Mouse (Mus musculus) intestine, embryonic 14.5 days (tissue): ENCODE data around the gene Nav2. TPM values are rescaled to one million over a fixed set of nuclear protein-coding genes. Genes with fewer than 3 reads are reported as not detected.
A peak's percentile ranks its signal among the peaks of the same experiment; 100 is the strongest.

Experiments
- ATAC-seq: fragments of 200-750 bp; cut with Nextera tagmentation; replicated peaks from 2 replicates; pipeline ENCODE4 v1.8.0; 2017; ENCODE audit warnings: low read depth, moderate number of reproducible peaks, moderate TSS enrichment, moderate library complexity; ENCODE audit not compliant: low FRiP score, low TSS enrichment
- DNase-seq: peaks from one replicate; pipeline ENCODE4 v3.0.0-alpha.2; 2018; ENCODE audit warnings: low spot score
- H3K27ac ChIP-seq: fragments of 300-500 bp; sonication (generic); 2 replicates; pipeline ENCODE4 v1.5.1; 2014; ENCODE audit warnings: low read depth, mild to moderate bottlenecking, control low read depth
- H3K27me3 ChIP-seq: fragments of 300-500 bp; sonication (generic); replicated peaks from 2 replicates; pipeline ENCODE4 v1.6.1; 2014; ENCODE audit warnings: low read length, control low read depth; ENCODE audit not compliant: control insufficient read depth, insufficient read depth
- H3K36me3 ChIP-seq: fragments of 300-500 bp; sonication (generic); 2 replicates; pipeline ENCODE4 v1.6.1; 2014; ENCODE audit warnings: low read length, control low read depth; ENCODE audit not compliant: control insufficient read depth, insufficient read depth
- H3K4me1 ChIP-seq: fragments of 300-500 bp; sonication (generic); replicated peaks from 2 replicates; pipeline ENCODE4 v1.6.1; 2014; ENCODE audit warnings: low read length, control low read depth, mixed read lengths; ENCODE audit not compliant: control insufficient read depth, insufficient read depth
- H3K4me2 ChIP-seq: fragments of 300-500 bp; sonication (generic); 2 replicates; pipeline ENCODE4 v1.6.1; 2014; ENCODE audit warnings: low read length
- H3K4me3 ChIP-seq: fragments of 300-500 bp; sonication (generic); 2 replicates; pipeline ENCODE4 v1.5.1; 2014; ENCODE audit warnings: low read depth, low read length, control low read depth, mixed read lengths
- H3K9ac ChIP-seq: fragments of 300-500 bp; sonication (generic); 2 replicates; pipeline ENCODE4 v1.6.1; 2014; ENCODE audit warnings: mild to moderate bottlenecking, low read length
- H3K9me3 ChIP-seq: fragments of 300-500 bp; sonication (generic); 2 replicates; pipeline ENCODE4 v1.6.1; 2016; ENCODE audit warnings: low read length, control low read depth; ENCODE audit not compliant: control insufficient read depth
- WGBS: fragments of 180-500 bp; shearing (Covaris S2); extraction: QIAGEN DNeasy Blood & Tissue Kit; methylation state at CpG from one replicate; pipeline ENCODE4 v1.1.7; 2014; 5-methylcytosine and 5-hydroxymethylcytosine counted together
- polyA plus RNA-seq: library from polyadenylated mRNA; unstranded; fragments of >200 nt; fragmentation: Nextera tagmentation; extraction: Ambion mirVana; gene quantifications from 2 replicates; pipeline ENCODE4 v1.2.1, GENCODE M21; 2014

The Nav2 gene
- polyA plus RNA-seq, 1 experiment from 2014 or later = 31.5 TPM

- no peaks in the 10 kb centered on the region for H3K36me3 ChIP-seq
- peak; percentile 66 for DNase-seq
- no peaks in the 10 kb centered on the region for H3K9me3 ChIP-seq
- no peak overlapping the region for H3K9ac ChIP-seq
- H3K27me3 ChIP-seq = peaks cover 97% of the 10 kb centered on the region
- WGBS = 1% methylated on average over 35 of the region's 35 CpGs
- H3K4me2 ChIP-seq = no peak overlapping the region
- H3K4me3 ChIP-seq = no peak overlapping the region
- ATAC-seq = no peak
- no peak overlapping the region for H3K27ac ChIP-seq
- H3K4me1 ChIP-seq = peaks cover 10% of the 10 kb centered on the region; the same call in 1 of the 2 replicates
Measured at GRCm38 (mm10) chr7:49635074-49635621, 726.6 kb downstream of the Nav2 start.

DNA sequence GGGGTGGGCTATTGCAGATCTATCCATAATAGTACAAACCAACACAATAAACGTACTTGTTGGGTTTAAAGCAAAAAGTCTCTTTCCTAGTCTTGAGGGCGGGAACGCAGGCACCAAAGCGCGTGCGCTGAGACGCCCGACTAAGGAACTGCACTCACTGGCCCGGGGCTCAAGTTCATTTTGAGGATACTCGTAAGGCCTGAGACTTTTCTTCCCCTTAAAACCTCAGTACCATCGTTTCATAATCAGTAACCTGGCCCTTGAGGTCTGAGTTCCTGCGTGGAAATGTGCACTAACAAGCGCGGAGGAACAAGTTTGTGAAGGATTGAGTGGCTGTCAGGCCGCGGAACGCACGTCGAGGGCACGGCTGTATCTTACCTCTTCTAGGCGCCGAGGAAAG lies 727.5 kb downstream of the Nav2 start:
- Histone ChIP-seq H3K36me3 (no peaks in the 10 kb centered on the region), H3K27ac (no peak overlapping the region), H3K4me2 (no peak overlapping the region), H3K9ac (no peak overlapping the region), H3K9me3 (no peaks in the 10 kb centered on the region), H3K4me1 (peaks cover 10% of the 10 kb centered on the region; the same call in 1 of the 2 replicates), H3K27me3 (peaks cover 97% of the 10 kb centered on the region), H3K4me3 (no peak overlapping the region)
- ATAC-seq (no peak), DNase-seq (peak; percentile 68)
- 2% methylated on average over 22 of the region's 22 CpGs for WGBS

GRCm38 (mm10) chr7:49636491-49637115 lies 728.1 kb downstream of the Nav2 start, which contains the start of gene Dbx1:
Gene Dbx1, minus strand, starts transcription at chr7:49636849.
- Histone ChIP-seq H3K4me1 (peaks cover 10% of the 10 kb centered on the region; the same call in 1 of the 2 replicates), H3K4me3 (no peak within 1 kb of the TSS), H3K9me3 (no peaks in the 10 kb centered on the region), H3K4me2 (no peak within 1 kb of the TSS), H3K9ac (no peak within 1 kb of the TSS), H3K36me3 (no peaks in the 10 kb centered on the region), H3K27me3 (peaks cover 97% of the 10 kb centered on the region), H3K27ac (no peak within 1 kb of the TSS)
- DNase-seq (peak; percentile 68), ATAC-seq (no peak)
- WGBS = 1% methylated on average over 32 of the region's 33 CpGs

GRCm38 (mm10) chr7:49637281-49637680 lies 728.8 kb downstream of the Nav2 start:
- Histone ChIP-seq H3K4me1 (peaks cover 10% of the 10 kb centered on the region; the same call in 1 of the 2 replicates), H3K4me3 (no peak overlapping the region), H3K36me3 (no peaks in the 10 kb centered on the region), H3K9ac (no peak overlapping the region), H3K4me2 (no peak overlapping the region), H3K9me3 (no peaks in the 10 kb centered on the region), H3K27me3 (peaks cover 96% of the 10 kb centered on the region), H3K27ac (no peak overlapping the region)
- DNase-seq (no peak), ATAC-seq (no peak)
- WGBS = 1% methylated on average over 9 of the region's 9 CpGs

DNA sequence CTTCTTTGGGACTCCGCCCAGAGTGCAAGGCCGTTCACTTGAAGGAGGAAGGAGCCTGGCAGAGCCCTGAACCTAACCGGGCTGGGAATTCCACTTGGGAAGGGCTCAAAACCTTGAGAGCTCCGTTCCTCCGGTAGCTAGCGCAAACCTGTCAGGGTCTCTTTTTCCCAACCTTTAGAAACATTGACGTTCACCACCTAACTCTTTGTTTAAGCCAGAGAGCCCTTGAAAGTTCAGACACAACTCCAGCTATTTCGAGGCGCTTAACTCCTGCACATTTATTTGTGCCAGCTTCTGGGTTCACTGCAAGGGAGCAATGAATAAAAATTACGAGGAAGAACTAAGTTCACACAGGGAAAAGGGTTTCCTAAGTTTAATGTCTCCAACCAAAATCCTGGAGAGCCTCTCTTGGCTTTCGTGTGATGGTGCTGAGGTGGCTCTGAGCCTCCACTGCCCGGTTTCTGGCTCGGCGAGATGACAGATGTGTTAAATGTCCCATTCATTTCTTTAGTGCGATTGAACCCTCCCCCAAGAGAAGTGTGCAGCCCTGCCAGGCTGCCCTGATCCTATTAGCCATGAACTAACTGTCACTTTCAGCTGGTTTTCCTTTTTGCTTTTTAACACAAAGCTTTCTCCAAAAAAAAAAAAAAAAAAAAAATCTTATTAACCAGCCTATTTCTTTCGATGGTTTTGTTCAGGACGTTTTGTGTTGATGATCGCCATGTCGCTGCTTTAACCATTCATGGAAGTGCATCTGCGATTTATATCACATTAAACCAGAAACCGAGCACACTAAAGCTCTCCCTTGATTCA lies 729.5 kb downstream of the Nav2 start:
- H3K4me3 ChIP-seq = no peak overlapping the region

GRCm38 (mm10) chr7:49638941-49639776 lies 730.6 kb downstream of the Nav2 start:
- WGBS = 2% methylated on average over 35 of the region's 35 CpGs
- H3K4me1 ChIP-seq = 0 out of 2 replicates have a peak, but pooled peaks cover under 1% of the 10 kb centered on the region
- no peaks in the 10 kb centered on the region for H3K36me3 ChIP-seq
- H3K4me3 ChIP-seq = peak overlapping the region; percentile 8; the same call in 1 of the 2 replicates
- no peak overlapping the region for H3K9ac ChIP-seq
- DNase-seq = peak; percentile 64
- H3K27ac ChIP-seq = no peak overlapping the region
- ATAC-seq = no peak
- peak overlapping the region; percentile 20; the same call in 1 of the 2 replicates for H3K4me2 ChIP-seq
- H3K9me3 ChIP-seq = no peaks in the 10 kb centered on the region
- H3K27me3 ChIP-seq = peaks cover 78% of the 10 kb centered on the region

More for the DNA sequence above, 729.5 kb downstream of the Nav2 start:
- no peak for ATAC-seq
- H3K27ac ChIP-seq = no peak overlapping the region
- H3K9ac ChIP-seq = no peak overlapping the region
- H3K27me3 ChIP-seq = peaks cover 89% of the 10 kb centered on the region
- H3K36me3 ChIP-seq = no peaks in the 10 kb centered on the region
- no peaks in the 10 kb centered on the region for H3K9me3 ChIP-seq
- peaks cover 10% of the 10 kb centered on the region; the same call in 1 of the 2 replicates for H3K4me1 ChIP-seq
- WGBS = 1% methylated on average over 21 of the region's 21 CpGs
- H3K4me2 ChIP-seq = no peak overlapping the region
- DNase-seq = no peak

DNA sequence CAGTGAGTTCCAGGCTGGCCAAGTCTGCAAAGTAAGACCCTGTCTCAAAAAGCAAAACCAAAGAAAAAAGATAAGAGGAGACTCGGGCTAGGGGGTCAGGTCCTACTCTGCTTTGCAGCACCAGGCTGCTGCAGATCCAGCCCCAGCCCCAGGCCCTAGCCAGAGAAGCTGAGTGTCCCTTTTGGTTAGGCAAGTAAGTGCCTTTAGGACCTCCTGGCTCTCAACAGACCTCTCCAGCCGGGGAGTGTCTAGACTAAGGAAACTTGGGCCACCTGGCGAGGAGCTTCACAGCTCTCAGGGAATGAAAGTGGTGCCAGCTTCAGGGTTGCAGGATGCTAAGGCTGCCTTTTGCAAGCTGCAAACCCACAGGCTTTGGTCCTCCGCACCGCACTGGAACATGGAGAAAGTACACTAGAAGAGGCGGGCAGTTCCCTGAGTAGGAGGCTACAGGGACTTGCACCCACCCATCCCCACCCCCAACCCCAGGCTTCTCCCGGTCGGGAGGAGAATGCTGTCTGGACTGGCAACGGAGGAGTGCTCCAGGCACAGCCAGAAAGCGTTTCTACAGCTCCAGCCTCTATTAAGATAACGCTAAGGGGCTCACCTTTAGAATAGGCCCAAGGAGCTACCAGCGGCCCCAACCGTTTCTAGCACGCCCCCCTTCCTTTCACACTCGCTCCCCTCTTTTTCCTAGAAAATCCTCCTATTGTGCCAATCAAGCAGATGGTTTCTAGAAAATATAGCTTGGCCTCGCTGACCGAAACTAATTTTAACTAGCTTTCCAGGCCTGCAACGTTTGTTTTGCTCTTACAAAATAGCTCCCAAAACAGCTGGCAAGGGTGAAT lies 731.6 kb downstream of the Nav2 start:
- DNase-seq = peak; percentile 66
- H3K9ac ChIP-seq = no peak overlapping the region
- no peaks in the 10 kb centered on the region for H3K36me3 ChIP-seq
- peaks cover 69% of the 10 kb centered on the region for H3K27me3 ChIP-seq
- no peaks in the 10 kb centered on the region for H3K4me1 ChIP-seq
- no peak overlapping the region for H3K27ac ChIP-seq
- H3K4me3 ChIP-seq = no peak overlapping the region
- ATAC-seq = no peak
- WGBS = 13% methylated on average over 18 of the region's 18 CpGs
- no peak overlapping the region for H3K4me2 ChIP-seq
- no peaks in the 10 kb centered on the region for H3K9me3 ChIP-seq
